Mouse (Mus musculus) liver, embryonic 11.5 days (tissue): ENCODE measurements around the gene Gm13030. TPM values are rescaled to one million over a fixed set of nuclear protein-coding genes. Genes with fewer than 3 reads are reported as not detected.
"Not testable (repeated sequence)": the region's sequence is repeated elsewhere in the genome, so short reads cannot be mapped to it uniquely, and the experiment has no call there.

Experiments
- ATAC-seq: fragments of 200-750 bp; cut with Nextera tagmentation; replicated peaks from 2 replicates; pipeline ENCODE4 v1.8.0; 2017; ENCODE audit warnings: moderate number of reproducible peaks, mild to moderate bottlenecking, moderate TSS enrichment, moderate library complexity; ENCODE audit not compliant: low FRiP score
- DNase-seq: peaks from one replicate; pipeline ENCODE4 v3.0.0-alpha.2; 2017; ENCODE audit warnings: low spot score
- H3K27ac ChIP-seq: fragments of 300-500 bp; sonication (generic); 2 replicates; pipeline ENCODE4 v1.5.1; 2014; ENCODE audit warnings: mild to moderate bottlenecking, low read depth, low read length, control low read depth
- H3K27me3 ChIP-seq: fragments of 300-500 bp; sonication (generic); replicated peaks from 2 replicates; pipeline ENCODE4 v1.6.1; 2014; ENCODE audit warnings: low read length, mixed read lengths; ENCODE audit not compliant: control insufficient read depth, insufficient read depth
- H3K36me3 ChIP-seq: fragments of 300-500 bp; sonication (generic); 2 replicates; pipeline ENCODE4 v1.6.1; 2014; ENCODE audit warnings: mild to moderate bottlenecking, low read length, moderate library complexity, mixed read lengths; ENCODE audit not compliant: control insufficient read depth, insufficient read depth
- H3K4me1 ChIP-seq: fragments of 300-500 bp; sonication (generic); replicated peaks from 2 replicates; pipeline ENCODE4 v1.6.1; 2014; ENCODE audit warnings: low read length, mixed read lengths; ENCODE audit not compliant: control insufficient read depth, insufficient read depth
- H3K4me2 ChIP-seq: fragments of 300-500 bp; sonication (generic); 2 replicates; pipeline ENCODE4 v1.6.1; 2014; ENCODE audit warnings: mild to moderate bottlenecking, control low read depth, moderate library complexity
- H3K4me3 ChIP-seq: fragments of 300-500 bp; sonication (generic); 2 replicates; pipeline ENCODE4 v1.5.1; 2014; ENCODE audit warnings: low read depth, low read length, control low read depth
- H3K9ac ChIP-seq: fragments of 300-500 bp; sonication (generic); 2 replicates; pipeline ENCODE4 v1.6.1; 2014; ENCODE audit warnings: low read depth, low read length, control low read depth
- H3K9me3 ChIP-seq: fragments of 300-500 bp; sonication (generic); 2 replicates; pipeline ENCODE4 v1.6.1; 2016; ENCODE audit warnings: low read length, inconsistent platforms, mixed read lengths; ENCODE audit not compliant: control insufficient read depth
- WGBS: fragments of 180-500 bp; shearing (Covaris S2); extraction: QIAGEN DNeasy Blood & Tissue Kit; methylation state at CpG from one replicate; pipeline ENCODE4 v1.1.7; 2014; 5-methylcytosine and 5-hydroxymethylcytosine counted together
- polyA plus RNA-seq: library from polyadenylated mRNA; unstranded; fragments of >200 nt; fragmentation: Nextera tagmentation; extraction: Ambion mirVana; gene quantifications from 2 replicates; pipeline ENCODE4 v1.2.1, GENCODE M21; 2014

Gene Gm13030
- polyA plus RNA-seq, 1 experiment from 2014 or later, result not detected

DNA sequence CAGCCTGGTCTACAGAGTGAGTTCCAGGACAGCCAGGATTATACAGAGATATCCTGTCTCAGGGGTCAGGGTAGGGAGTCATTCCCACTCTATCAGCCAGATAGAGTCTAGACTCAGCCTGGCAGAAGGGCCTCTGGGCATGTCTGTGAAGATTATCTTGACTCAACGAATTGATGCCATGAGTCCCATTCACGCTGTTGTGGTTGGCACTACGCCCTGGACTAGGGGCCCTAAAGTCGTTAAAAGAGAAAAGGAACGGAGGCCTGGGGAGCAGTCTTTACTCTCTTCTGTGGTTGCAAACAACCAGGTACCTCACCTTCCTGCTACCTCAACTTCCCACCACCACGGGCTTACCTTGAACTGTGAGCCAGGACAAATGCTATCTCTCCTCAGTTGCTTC lies 34.0 kb downstream of the Gm13030 start:
- H3K27me3 ChIP-seq, result 0 out of 2 replicates have a peak, but pooled peaks cover 4% of the 10 kb centered on the region
- 86% methylated on average over 6 of the region's 6 CpGs for WGBS

DNA sequence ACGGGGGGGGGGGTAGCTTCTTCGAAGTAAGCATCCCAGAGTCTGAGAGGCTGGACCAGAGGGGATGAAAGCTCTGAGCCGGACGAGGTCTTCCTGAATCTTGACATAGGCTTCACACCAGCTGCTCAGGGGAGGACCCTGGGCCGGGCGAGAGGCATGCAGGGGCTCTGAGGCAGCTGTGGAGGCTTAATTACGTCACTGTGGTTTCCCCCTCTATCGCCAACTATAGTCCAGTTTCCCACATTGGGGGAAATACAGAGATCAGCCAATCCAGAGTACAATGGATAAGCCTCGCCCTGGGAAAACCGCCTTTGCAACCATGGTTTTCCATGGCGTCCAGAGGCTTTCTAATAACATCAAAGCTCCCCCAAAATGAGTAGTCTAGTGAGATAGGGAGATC lies 46.6 kb downstream of the Gm13030 start:
- Histone ChIP-seq H3K27me3 (no peaks in the 10 kb centered on the region), H3K36me3 (no peaks in the 10 kb centered on the region), H3K9me3 (no peaks in the 10 kb centered on the region), H3K9ac (no peak overlapping the region), H3K4me3 (no peak overlapping the region), H3K27ac (no peak overlapping the region), H3K4me1 (no peaks in the 10 kb centered on the region), H3K4me2 (no peak overlapping the region; the same call in 1 of the 2 replicates)
- 32% methylated on average over 11 of the region's 11 CpGs for WGBS
- DNase-seq, result no peak
- ATAC-seq, result no peak

More for the DNA sequence above, 34.0 kb downstream of the Gm13030 start:
- ATAC-seq (no peak), DNase-seq (no peak)
- H3K9me3 ChIP-seq, result no peaks in the 10 kb centered on the region
- no peak overlapping the region for H3K4me3 ChIP-seq
- H3K27ac ChIP-seq, result no peak overlapping the region
- no peaks in the 10 kb centered on the region for H3K36me3 ChIP-seq
- no peaks in the 10 kb centered on the region for H3K4me1 ChIP-seq
- H3K9ac ChIP-seq, result no peak overlapping the region
- H3K4me2 ChIP-seq, result no peak overlapping the region

DNA sequence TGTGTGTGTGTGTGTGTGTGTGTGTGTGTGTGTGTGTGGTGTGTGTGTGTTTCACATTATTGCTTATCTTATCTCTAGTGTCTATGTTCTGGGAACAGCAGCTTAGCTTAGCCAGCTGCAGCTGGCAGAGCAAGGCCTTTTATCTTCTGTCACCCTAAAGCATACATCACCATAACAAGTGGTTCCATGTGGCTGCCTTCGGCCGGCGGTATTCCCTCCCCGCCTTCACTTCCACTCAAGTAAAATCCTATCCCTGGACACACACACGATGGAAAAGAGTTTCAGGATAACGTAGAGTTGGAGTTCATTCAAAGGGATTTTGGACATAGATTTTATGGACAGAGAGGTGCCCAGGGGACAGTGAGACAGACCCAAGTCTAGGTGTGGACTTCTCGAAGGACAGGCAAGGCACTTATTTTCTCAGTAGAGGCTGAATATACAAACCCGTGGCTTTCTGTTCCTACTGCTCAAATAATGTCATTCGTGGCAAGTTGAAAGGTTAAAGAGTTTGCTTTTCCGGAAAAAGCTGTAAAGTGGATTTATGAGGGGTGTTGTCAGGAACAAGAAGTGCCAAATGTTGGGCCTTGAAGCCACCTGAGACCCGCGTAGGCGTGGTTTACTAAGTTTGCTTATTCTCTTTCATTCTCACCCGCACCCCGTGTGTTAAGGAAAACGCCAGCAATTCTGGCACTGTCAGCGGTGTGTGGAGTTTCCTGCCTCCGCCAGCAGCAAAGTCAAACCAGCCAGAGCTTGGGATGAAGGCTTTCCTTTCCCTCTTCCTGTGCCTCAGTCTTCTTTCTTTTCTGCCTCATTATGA lies 47.8 kb downstream of the Gm13030 start:
- no peak for DNase-seq
- 37% methylated on average over 18 of the region's 18 CpGs for WGBS
- no peak overlapping the region for H3K4me2 ChIP-seq

DNA sequence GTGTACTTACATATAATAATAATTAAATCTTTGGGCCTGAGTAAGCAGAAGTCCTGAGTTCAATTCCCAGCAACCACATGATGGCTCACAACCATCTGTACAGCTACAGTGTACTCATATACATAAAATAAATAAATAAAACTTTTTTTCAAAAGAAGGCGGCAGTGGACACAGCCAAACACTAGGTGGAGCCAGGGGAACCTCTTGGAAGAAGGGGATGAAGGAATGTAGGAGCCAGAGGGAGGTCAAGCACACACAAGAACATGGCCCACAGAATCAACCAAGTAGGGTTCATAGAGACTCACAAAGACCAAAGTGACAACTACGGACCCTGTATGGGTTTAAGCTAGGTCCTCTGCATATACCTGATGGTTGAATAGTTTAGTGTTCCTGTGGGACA lies 49.1 kb downstream of the Gm13030 start:
- 79% methylated on average over 2 of the region's 2 CpGs for WGBS
- Histone ChIP-seq H3K4me2 (no peak overlapping the region), H3K9me3 (no peaks in the 10 kb centered on the region), H3K27ac (no peak overlapping the region), H3K9ac (no peak overlapping the region), H3K4me1 (no peaks in the 10 kb centered on the region), H3K36me3 (no peaks in the 10 kb centered on the region), H3K4me3 (no peak overlapping the region), H3K27me3 (no peaks in the 10 kb centered on the region)
- ATAC-seq (no peak), DNase-seq (no peak)

More for the DNA sequence above, 47.8 kb downstream of the Gm13030 start:
- no peak overlapping the region for H3K27ac ChIP-seq
- H3K4me3 ChIP-seq, result no peak overlapping the region
- no peaks in the 10 kb centered on the region for H3K9me3 ChIP-seq
- no peaks in the 10 kb centered on the region for H3K27me3 ChIP-seq
- H3K4me1 ChIP-seq, result no peaks in the 10 kb centered on the region
- no peaks in the 10 kb centered on the region for H3K36me3 ChIP-seq
- no peak overlapping the region for H3K9ac ChIP-seq
- no peak for ATAC-seq

DNA sequence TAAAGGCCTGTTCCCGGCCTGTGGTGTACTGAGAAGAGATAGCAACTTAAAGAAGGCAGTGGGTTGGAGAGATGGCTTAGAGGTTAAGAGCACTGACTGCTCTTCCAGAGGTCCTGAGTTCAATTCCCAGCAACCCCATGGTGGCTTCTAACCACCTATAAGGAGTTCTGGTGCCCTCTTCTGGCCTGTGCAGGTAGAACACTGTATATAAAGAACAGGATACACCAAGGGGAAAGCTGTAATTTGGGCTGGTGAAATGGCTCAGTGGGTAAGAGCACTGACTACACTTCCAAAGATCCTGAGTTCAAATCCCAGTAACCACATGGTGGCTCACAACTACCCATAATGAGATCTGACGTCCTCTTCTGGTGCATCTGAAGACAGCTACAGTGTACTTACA lies 49.6 kb downstream of the Gm13030 start:
- not testable (repeated sequence) for ATAC-seq, H3K27ac ChIP-seq, DNase-seq, H3K9ac ChIP-seq, H3K9me3 ChIP-seq, H3K36me3 ChIP-seq, H3K27me3 ChIP-seq, H3K4me3 ChIP-seq, H3K4me1 ChIP-seq, H3K4me2 ChIP-seq
- WGBS, result 67% methylated on average over 2 of the region's 2 CpGs

GRCm38 (mm10) chr4:138821036-138821435 lies 52.7 kb downstream of the Gm13030 start:
- WGBS, result 70% methylated on average over 2 of the region's 2 CpGs
- H3K9me3 ChIP-seq, result no peaks in the 10 kb centered on the region
- H3K4me1 ChIP-seq, result no peaks in the 10 kb centered on the region
- no peak overlapping the region for H3K4me2 ChIP-seq
- no peaks in the 10 kb centered on the region for H3K36me3 ChIP-seq
- H3K4me3 ChIP-seq, result no peak overlapping the region
- no peak overlapping the region for H3K27ac ChIP-seq
- no peak for DNase-seq
- H3K27me3 ChIP-seq, result no peaks in the 10 kb centered on the region
- no peak overlapping the region for H3K9ac ChIP-seq
- ATAC-seq, result no peak

Other genes starting within 250 kb of the Gm13030 start
- not detected in 2 replicates for gene Vwa5b1, start 238.1 kb downstream of the Gm13030 start, polyA plus RNA-seq
- gene Pla2g2c, start 149.2 kb downstream of the Gm13030 start, polyA plus RNA-seq, result 0.22 and 0.27 TPM in 2 replicates
- 0.48 and 0.74 TPM in 2 replicates for gene Ubxn10, start 136.8 kb downstream of the Gm13030 start, polyA plus RNA-seq
- gene Pla2g2f, start 116.3 kb downstream of the Gm13030 start, polyA plus RNA-seq, result not detected in 2 replicates
- 0.25 TPM in 1 of 2 replicates, not detected in the other for gene Pla2g2d, start 98.2 kb downstream of the Gm13030 start, polyA plus RNA-seq
- gene Pla2g5, start 10.5 kb downstream of the Gm13030 start, polyA plus RNA-seq, result 0.16 TPM in 1 of 2 replicates, not detected in the other
- gene Pla2g2e, start 4.0 kb upstream of the Gm13030 start, polyA plus RNA-seq, result not detected in 2 replicates
- gene Otud3, start 40.0 kb upstream of the Gm13030 start, polyA plus RNA-seq, result 3.0 and 3.8 TPM in 2 replicates
- gene Rnf186, start 93.1 kb upstream of the Gm13030 start, polyA plus RNA-seq, result not detected in 2 replicates
- 1.5 and 1.9 TPM in 2 replicates for gene Tmco4, start 98.9 kb upstream of the Gm13030 start, polyA plus RNA-seq
- not detected in 2 replicates for gene Htr6, start 201.6 kb upstream of the Gm13030 start, polyA plus RNA-seq
- 4.0 and 5.0 TPM in 2 replicates for gene Nbl1, start 219.0 kb upstream of the Gm13030 start, polyA plus RNA-seq